ENCODE assay signal across 34 mouse cellular contexts in genomic region chr4:99310956-99311355, GRCm38 (mm10). TPM values are rescaled to one million over a fixed set of nuclear protein-coding genes. Genes with fewer than 3 reads are reported as not detected.
"Had no signal": no experiment of that assay in that cellular context is flagged by ENCODE, and none has a peak within 500 bp of the region (broad histone marks: within the 10 kb centered on the region; RNA-seq: fewer than 3 reads in every experiment).

No protein-coding gene starts in this region.

- H3K9ac ChIP-seq: heart, embryonic 12.5 days; heart, embryonic 13.5 days; heart, embryonic 15.5 days; hindbrain, embryonic 12.5 days; hindbrain, embryonic 13.5 days; hindbrain, embryonic 14.5 days; hindbrain, embryonic 15.5 days; intestine, embryonic 15.5 days had no signal

- ATAC-seq: hindbrain, embryonic 16.5 days; hindbrain, postnatal 0 days; inflammation-experienced regulatory T-cells, adult 6 months; intestine, embryonic 15.5 days; intestine, embryonic 16.5 days; intestine, postnatal 0 days had no signal

- H3K36me3 ChIP-seq: heart, embryonic 10.5 days; heart, embryonic 12.5 days; heart, embryonic 13.5 days; heart, embryonic 15.5 days; hindbrain, embryonic 10.5 days; hindbrain, embryonic 12.5 days; hindbrain, embryonic 13.5 days; hindbrain, embryonic 15.5 days; intestine, embryonic 15.5 days had no signal

- H3K4me3 ChIP-seq: heart, adult 2 months; heart, embryonic 10.5 days; heart, embryonic 12.5 days; heart, embryonic 13.5 days; heart, embryonic 15.5 days; hindbrain, embryonic 10.5 days; hindbrain, embryonic 12.5 days; hindbrain, embryonic 13.5 days; hindbrain, embryonic 15.5 days; intestine, embryonic 15.5 days; layer of hippocampus, adult 2 months; left cerebral cortex, adult 2 months had no signal

- H3K27ac ChIP-seq: heart, adult 2 months; heart, embryonic 10.5 days; heart, embryonic 13.5 days; heart, embryonic 15.5 days; hindbrain, embryonic 10.5 days; hindbrain, embryonic 12.5 days; hindbrain, embryonic 13.5 days; hindbrain, embryonic 14.5 days; hindbrain, embryonic 15.5 days; hindbrain, postnatal 0 days; intestine, embryonic 15.5 days; kidney, postnatal 0 days; layer of hippocampus, adult 2 months; left cerebral cortex, adult 2 months had no signal

- H3K4me1 ChIP-seq: heart, embryonic 10.5 days; heart, embryonic 12.5 days; heart, embryonic 13.5 days; heart, embryonic 15.5 days; hindbrain, embryonic 10.5 days; hindbrain, embryonic 12.5 days; hindbrain, embryonic 13.5 days; hindbrain, embryonic 15.5 days; intestine, embryonic 15.5 days had no signal

- H3K9me3 ChIP-seq: heart, embryonic 10.5 days; heart, embryonic 12.5 days; heart, embryonic 13.5 days; heart, embryonic 15.5 days; hindbrain, embryonic 10.5 days; hindbrain, embryonic 12.5 days; hindbrain, embryonic 13.5 days; hindbrain, embryonic 15.5 days; intestine, embryonic 15.5 days had no signal

- H3K27me3 ChIP-seq: heart, embryonic 12.5 days; heart, embryonic 13.5 days; heart, embryonic 15.5 days; hindbrain, embryonic 15.5 days; intestine, embryonic 15.5 days had no signal

- H3K4me2 ChIP-seq: heart, embryonic 11.5 days; heart, embryonic 12.5 days; heart, embryonic 13.5 days; heart, embryonic 15.5 days; hindbrain, embryonic 12.5 days; hindbrain, embryonic 13.5 days; hindbrain, embryonic 14.5 days; hindbrain, embryonic 15.5 days; intestine, embryonic 15.5 days had no signal

- DNase-seq: heart, adult 2 months; heart, postnatal 10 days; heart, postnatal 14 days; heart, postnatal 36 days; heart, postnatal 4 days; kidney, adult 11 months; kidney, adult 18-20 months; kidney, adult 8-10 months; kidney, adult 9 months; kidney, postnatal 14 days; kidney, postnatal 25 days; layer of hippocampus, adult 9-11 months; layer of hippocampus, postnatal 36 days had no signal

RNA-seq across cellular contexts. Expression of gene Gm12689, which starts 15.3 kb away (rescaled TPM):
- polyA plus RNA-seq: heart, embryonic 12.5 days; heart, embryonic 15.5 days; heart, embryonic 16.5 days; heart, postnatal 0 days; inflammation-experienced regulatory T-cells, adult 6 months had no signal
